ENCODE assay signal across 8 mouse cellular contexts in genomic region chr11:116523699-116524189, GRCm38 (mm10). TPM values are rescaled to one million over a fixed set of nuclear protein-coding genes. Genes with fewer than 3 reads are reported as not detected.
DNase-seq lines count a peak whose midpoint lies in the region; ATAC-seq and TF ChIP-seq lines count a peak whose summit lies in the region.

No protein-coding gene starts in this region.

- peak; percentile 35 to 59 for DNase-seq in adrenal gland, adult (ENCODE audit: inconsistent age in 2 of 2, low spot score in 1 of 2)
- no peak for DNase-seq in adrenal gland, postnatal 4 days (ENCODE audit: low spot score in 2 of 2)
- DNase-seq in 3134 (ENCODE audit: extremely low read depth, insufficient read length, low spot score): peak; percentile 92
- peak; percentile 45 to 76 for DNase-seq in heart, adult 18-20 months
- DNase-seq in kidney, postnatal 0 days (ENCODE audit: low spot score): peak; percentile 57
- DNase-seq in midbrain, embryonic 10.5 days (ENCODE audit: low spot score): no peak
- no peak for DNase-seq in embryo, embryonic 10 days (ENCODE audit: low spot score)
- DNase-seq in frontal cortex, adult 2 months (ENCODE audit: extremely low spot score in 1 of 2, low spot score in 1 of 2): no peak

- no peaks in the 10 kb centered on the region for H3K9me3 ChIP-seq in kidney, postnatal 0 days (replicated peaks; ENCODE audit: low read length)
- no peaks in the 10 kb centered on the region for H3K9me3 ChIP-seq in midbrain, embryonic 10.5 days (replicated peaks)

- peaks cover 10% of the 10 kb centered on the region; the same call in 1 of the 2 replicates for H3K4me1 ChIP-seq in kidney, postnatal 0 days (replicated peaks; ENCODE audit: insufficient read depth, low read length)
- H3K4me1 ChIP-seq in midbrain, embryonic 10.5 days: peaks cover 13% of the 10 kb centered on the region

- no peak for TF ChIP-seq CTCF in kidney, postnatal 0 days (IDR thresholded peaks at IDR 0.05; ENCODE audit: low read depth)

- no peak overlapping the region for H3K9ac ChIP-seq in kidney, postnatal 0 days (ENCODE audit: low read depth, low read length)

- no peaks in the 10 kb centered on the region for H3K36me3 ChIP-seq in kidney, postnatal 0 days (ENCODE audit: insufficient read depth, low read length)
- no peaks in the 10 kb centered on the region for H3K36me3 ChIP-seq in midbrain, embryonic 10.5 days

- no peak for ATAC-seq in kidney, postnatal 0 days (replicated peaks; ENCODE audit: low FRiP score, low read depth)

- peak overlapping the region; percentile 60 for H3K27ac ChIP-seq in kidney, postnatal 0 days
- no peak overlapping the region for H3K27ac ChIP-seq in midbrain, embryonic 10.5 days (replicated peaks)

- 39% methylated on average over 5 of the region's 5 CpGs for WGBS in kidney, postnatal 0 days
- 53% methylated on average over 5 of the region's 5 CpGs for WGBS in midbrain, embryonic 10.5 days

- no peak overlapping the region for H3K4me3 ChIP-seq in kidney, postnatal 0 days (replicated peaks; ENCODE audit: low read depth, low read length)
- H3K4me3 ChIP-seq in midbrain, embryonic 10.5 days: no peak overlapping the region

- no peaks in the 10 kb centered on the region for H3K27me3 ChIP-seq in kidney, postnatal 0 days (ENCODE audit: insufficient read depth, low read length)
- peaks cover 7% of the 10 kb centered on the region; the same call in 1 of the 2 replicates for H3K27me3 ChIP-seq in midbrain, embryonic 10.5 days (ENCODE audit: low read depth, poor library complexity, severe bottlenecking)

- no peak overlapping the region for H3K4me2 ChIP-seq in kidney, postnatal 0 days (ENCODE audit: low read length)

RNA-seq across cellular contexts. Expression of gene Sphk1, which starts 7.0 kb away (rescaled TPM):
- 1 to 10 TPM; 5.3 to 6.0 TPM for total RNA-seq in adrenal gland, postnatal 4 days (2021)
- total RNA-seq in heart, adult 18-20 months (2021): 1 to 10 TPM in 1 of 2 experiments, under 1 TPM in 1; 0.94 to 1.4 TPM
- 8.0 and 9.0 TPM in 2 replicates for polyA plus RNA-seq in kidney, postnatal 0 days (2015; fragmentation: Nextera tagmentation; extraction: Ambion mirVana)
- 6.4 and 9.4 TPM in 2 replicates for polyA plus RNA-seq in midbrain, embryonic 10.5 days (2016; fragmentation: Nextera tagmentation; extraction: Ambion mirVana)
- polyA plus RNA-seq in frontal cortex, adult 2 months (2012; rRNA removed): 13.7 and 17.6 TPM in 2 replicates

RNA-seq across cellular contexts. Expression of gene Prpsap1, which starts 29.7 kb away (rescaled TPM):
- 100 to 1,000 TPM in 1 of 2 experiments, 10 to 100 TPM in 1; 95.7 to 103 TPM for total RNA-seq in adrenal gland, postnatal 4 days (2021)
- total RNA-seq in heart, adult 18-20 months (2021): 10 to 100 TPM; 25.1 to 29.4 TPM
- polyA plus RNA-seq in kidney, postnatal 0 days (2015; fragmentation: Nextera tagmentation; extraction: Ambion mirVana): 150 and 167 TPM in 2 replicates
- 224 and 227 TPM in 2 replicates for polyA plus RNA-seq in midbrain, embryonic 10.5 days (2016; fragmentation: Nextera tagmentation; extraction: Ambion mirVana)
- polyA plus RNA-seq in frontal cortex, adult 2 months (2012; rRNA removed): 114 and 119 TPM in 2 replicates

RNA-seq across cellular contexts. Expression of gene Ube2o, which starts 57.5 kb away (rescaled TPM):
- total RNA-seq in adrenal gland, postnatal 4 days (2021): 10 to 100 TPM; 32.6 to 39.0 TPM
- 10 to 100 TPM; 27.7 to 29.5 TPM for total RNA-seq in heart, adult 18-20 months (2021)
- polyA plus RNA-seq in kidney, postnatal 0 days (2015; fragmentation: Nextera tagmentation; extraction: Ambion mirVana): 8.6 and 8.9 TPM in 2 replicates
- polyA plus RNA-seq in midbrain, embryonic 10.5 days (2016; fragmentation: Nextera tagmentation; extraction: Ambion mirVana): 8.3 and 8.7 TPM in 2 replicates
- polyA plus RNA-seq in frontal cortex, adult 2 months (2012; rRNA removed): 77.1 and 86.0 TPM in 2 replicates

RNA-seq across cellular contexts. Expression of gene Qrich2, which starts 57.7 kb away (rescaled TPM):
- total RNA-seq in adrenal gland, postnatal 4 days (2021): under 1 TPM in 1 of 2 experiments, not detected in 1; 0.14 TPM
- total RNA-seq in heart, adult 18-20 months (2021): under 1 TPM in 1 of 2 experiments, not detected in 1; 0.05 TPM
- polyA plus RNA-seq in kidney, postnatal 0 days (2015; fragmentation: Nextera tagmentation; extraction: Ambion mirVana): 0.24 and 0.32 TPM in 2 replicates
- polyA plus RNA-seq in midbrain, embryonic 10.5 days (2016; fragmentation: Nextera tagmentation; extraction: Ambion mirVana): 0.10 and 0.21 TPM in 2 replicates
- polyA plus RNA-seq in frontal cortex, adult 2 months (2012; rRNA removed): 0.04 TPM in 1 of 2 replicates, not detected in the other

Comparison
In these comparisons a context has a peak if more than half of its experiments do, and no peak if none do; other contexts are left out.
1. DNase-seq: peak in adrenal gland, adult (2 of 2), 3134 (single experiment), heart, adult 18-20 months (2 of 2) and kidney, postnatal 0 days (single experiment); none in adrenal gland, postnatal 4 days (0 of 2), midbrain, embryonic 10.5 days (single experiment), embryo, embryonic 10 days (single experiment) and frontal cortex, adult 2 months (0 of 2).